8 mouse cellular contexts compared by ENCODE assay signal in genomic region chr4:46450519-46451131, GRCm38 (mm10). TPM values are rescaled to one million over a fixed set of nuclear protein-coding genes. Genes with fewer than 3 reads are reported as not detected.
DNase-seq lines count a peak whose midpoint lies in the region; ATAC-seq and TF ChIP-seq lines count a peak whose summit lies in the region.

Anp32b (plus strand) TSS chr4:46450902.

- DNase-seq in ES-E14 (ENCODE audit: low read depth, low spot score): peak; percentile 87
- DNase-seq in cerebellum, adult 11-12 months: peak; percentile 93
- peak; percentile 96 for DNase-seq in heart, postnatal 4 days
- peak; percentile 80 to 91 for DNase-seq in layer of hippocampus, adult 8-10 months (ENCODE audit: low spot score in 2 of 2)
- DNase-seq in ovary, adult 18-20 months (ENCODE audit: low spot score): peak; percentile 88
- peak; percentile 95 for DNase-seq in thymus, postnatal 0 days (ENCODE audit: low spot score)

- H3K9ac ChIP-seq in ES-E14 (ENCODE audit: insufficient read depth, low read depth, low read length, poor library complexity, severe bottlenecking): peak within 1 kb of the TSS; percentile 98
- peak within 1 kb of the TSS; percentile 97 for H3K9ac ChIP-seq in forebrain, embryonic 16.5 days (replicated peaks; ENCODE audit: low read depth, low read length)
- H3K9ac ChIP-seq in lung, embryonic 15.5 days: peak within 1 kb of the TSS; percentile 99

- H3K4me1 ChIP-seq in ES-E14 (ENCODE audit: control insufficient read depth in 2 of 2, insufficient read depth in 2 of 2, low read length in 2 of 2, poor library complexity in 1 of 2): peaks cover 6 to 13% of the 10 kb centered on the region in 2 experiments; a peak in 3 of 4 replicates
- H3K4me1 ChIP-seq in forebrain, embryonic 16.5 days (replicated peaks; ENCODE audit: control insufficient read depth, insufficient read depth, low read length): peaks cover 34% of the 10 kb centered on the region
- H3K4me1 ChIP-seq in lung, embryonic 15.5 days: peaks cover 32% of the 10 kb centered on the region

- peak within 1 kb of the TSS; percentile 96 for H3K27ac ChIP-seq in ES-E14 (ENCODE audit: insufficient read depth, low read depth, low read length, poor library complexity, severe bottlenecking)
- H3K27ac ChIP-seq in forebrain, embryonic 16.5 days (ENCODE audit: low read length): peak within 1 kb of the TSS; percentile 98
- H3K27ac ChIP-seq in lung, embryonic 15.5 days: peak within 1 kb of the TSS; percentile 99

- no peaks in the 10 kb centered on the region for H3K9me3 ChIP-seq in ES-E14 (ENCODE audit: control insufficient read depth, insufficient read depth, low read depth, low read length)
- no peaks in the 10 kb centered on the region for H3K9me3 ChIP-seq in forebrain, embryonic 16.5 days (ENCODE audit: control insufficient read depth, low read length)
- H3K9me3 ChIP-seq in lung, embryonic 15.5 days: no peaks in the 10 kb centered on the region

- peaks cover 4% of the 10 kb centered on the region; the same call in 1 of the 2 replicates for H3K36me3 ChIP-seq in ES-E14 (ENCODE audit: control insufficient read depth, insufficient read depth, low read length, poor library complexity, severe bottlenecking)
- no peaks in the 10 kb centered on the region for H3K36me3 ChIP-seq in forebrain, embryonic 16.5 days (ENCODE audit: control insufficient read depth, insufficient read depth)
- H3K36me3 ChIP-seq in lung, embryonic 15.5 days: no peaks in the 10 kb centered on the region

- peak; percentile 96 for ATAC-seq in forebrain, embryonic 16.5 days
- peak; percentile 95 for ATAC-seq in lung, embryonic 15.5 days (ENCODE audit: borderline replicate concordance, extremely low read depth, low FRiP score, low TSS enrichment)

- H3K4me2 ChIP-seq in forebrain, embryonic 16.5 days (ENCODE audit: low read length): peak within 1 kb of the TSS; percentile 93
- peak within 1 kb of the TSS; percentile 84 for H3K4me2 ChIP-seq in lung, embryonic 15.5 days

- under 1% methylated on average over 52 of the region's 66 CpGs for WGBS in forebrain, embryonic 16.5 days
- under 1% methylated on average over 66 of the region's 66 CpGs for WGBS in lung, embryonic 15.5 days

- in situ Hi-C loops in ES-E14 (cut with MboI; ENCODE audit: low sequenced_read_pairs in 2 of 2, unreplicated experiment in 2 of 2): no loop called here

- H3K4me3 ChIP-seq in ES-E14 (ENCODE audit: insufficient read depth in 1 of 2, low read depth in 1 of 2, low read length in 2 of 2, poor library complexity in 1 of 2, severe bottlenecking in 1 of 2): peak within 1 kb of the TSS; percentile 64 to 95
- H3K4me3 ChIP-seq in forebrain, embryonic 16.5 days (replicated peaks; ENCODE audit: low read length): peak within 1 kb of the TSS; percentile 94
- H3K4me3 ChIP-seq in lung, embryonic 15.5 days: peak within 1 kb of the TSS; percentile 87

- H3K27me3 ChIP-seq in forebrain, embryonic 16.5 days (replicated peaks; ENCODE audit: control insufficient read depth, insufficient read depth, low read length): no peaks in the 10 kb centered on the region
- H3K27me3 ChIP-seq in lung, embryonic 15.5 days: no peaks in the 10 kb centered on the region

TF ChIP-seq in ES-E14, 5 proteins besides CTCF, POLR2A, EP300 and RAD21:
- TF ChIP-seq ZNF384 (IDR thresholded peaks at IDR 0.05; ENCODE audit: low read depth, low read length): no peak
- TF ChIP-seq CHD2 (IDR thresholded peaks at IDR 0.05; ENCODE audit: low read depth, low read length): no peak
- no peak; the same call in 1 of the 2 replicates for TF ChIP-seq HCFC1 (IDR thresholded peaks at IDR 0.05; ENCODE audit: borderline replicate concordance, insufficient read depth, low read length)
- TF ChIP-seq MAFK (IDR thresholded peaks at IDR 0.05; ENCODE audit: insufficient read depth, low read depth, low read length): no peak
- TF ChIP-seq ZC3H11A (IDR thresholded peaks at IDR 0.05; ENCODE audit: borderline replicate concordance, low read depth, low read length): no peak
TF ChIP-seq in ES-E14: peak in this region for 0.

RNA-seq across cellular contexts. Expression of gene Anp32b, which starts in this region (rescaled TPM):
- 43.5 and 49.5 TPM in 2 replicates for total RNA-seq in ES-E14 (2012; rRNA removed)
- 105 and 114 TPM in 2 replicates for polyA plus RNA-seq in forebrain, embryonic 16.5 days (2015; fragmentation: Nextera tagmentation; extraction: Ambion mirVana)
- total RNA-seq in heart, postnatal 4 days (2021): 100 to 1,000 TPM; 121 to 122 TPM
- total RNA-seq in layer of hippocampus, adult 8-10 months (2022): 10 to 100 TPM; 52.4 to 66.0 (median 59.8) TPM
- polyA plus RNA-seq in lung, embryonic 15.5 days (2015; fragmentation: Nextera tagmentation; extraction: Ambion mirVana): 290 and 292 TPM in 2 replicates
- 356 and 374 TPM in 2 replicates for polyA plus RNA-seq in thymus, postnatal 0 days (2015; fragmentation: Nextera tagmentation; extraction: Ambion mirVana)

Comparison
In these comparisons a context has a peak if more than half of its experiments do, and no peak if none do; other contexts are left out.
1. Peak in every context shown above with its lines: DNase-seq, ATAC-seq, H3K4me3 ChIP-seq and H3K27ac ChIP-seq.